Mouse (Mus musculus) T-helper 17 cell (primary cell): ENCODE data around the gene Prr32.

ENCODE experiments used
- in situ Hi-C, 2 experiments: fragments of 300-600 bp; cut with MboI, MseI; formaldehyde crosslinking; loops; 1 replicate in 1 of 2; 2 replicates in 1 of 2; pipeline ENCODE4 v1.15.1; 2025; ENCODE audit warnings: high pct_unique_total_duplicates in 2 of 2

Prr32 gene

GRCm38 (mm10) chrX:45090604-45091003 is at the start of gene Prr32:
Prr32 (plus strand) TSS chrX:45090904.
- in situ Hi-C loops: loop anchor here in 1 of 2 experiments (25.0 kb wide), 1 partner anchor 1578 kb away; no protein-coding TSS in a partner anchor
